Mouse (Mus musculus): ENCODE data around the gene Itfg2. TPM values are rescaled to one million over a fixed set of nuclear protein-coding genes. Genes with fewer than 3 reads are reported as not detected.

Gene Itfg2
- total RNA-seq, 2 experiments from 2014 or later, result 25.0 to 30.9 TPM

Other genes starting within 250 kb of the Itfg2 start
- gene Tead4, start 124.1 kb downstream of the Itfg2 start, total RNA-seq (2021), result under 1 TPM; 0.30 to 0.62 TPM
- gene Tulp3, start 69.1 kb downstream of the Itfg2 start, total RNA-seq (2021), result 10 to 100 TPM; 16.2 to 22.1 TPM
- gene Rhno1, start 62.0 kb downstream of the Itfg2 start, total RNA-seq (2021), result 10 to 100 TPM; 15.7 to 17.2 TPM
- gene Foxm1, start 62.0 kb downstream of the Itfg2 start, total RNA-seq (2021), result 1 to 10 TPM; 1.3 to 2.1 TPM
- under 1 TPM; 0.64 to 0.82 TPM for gene Tex52, start 49.5 kb downstream of the Itfg2 start, total RNA-seq (2021)
- not detected for gene Gm44596, start 49.4 kb downstream of the Itfg2 start, total RNA-seq (2021)
- 1 to 10 TPM; 9.9 to 10.0 TPM for gene Nrip2, start 25.6 kb downstream of the Itfg2 start, total RNA-seq (2021)
- 100 to 1,000 TPM; 117 to 119 TPM for gene Fkbp4, start 13.7 kb upstream of the Itfg2 start, total RNA-seq (2021)
- gene Pzp, start 101.8 kb upstream of the Itfg2 start, total RNA-seq (2021), result not detected
- gene A2ml1, start 156.7 kb upstream of the Itfg2 start, total RNA-seq (2021), result 10 to 100 TPM; 14.7 to 15.6 TPM
- not detected for gene Klrb1a, start 198.6 kb upstream of the Itfg2 start, total RNA-seq (2021)
- gene Clec2h, start 237.5 kb upstream of the Itfg2 start, total RNA-seq (2021), result under 1 TPM in 1 of 2 experiments, not detected in 1; 0.46 TPM